Mouse (Mus musculus) adrenal gland, adult 8-10 months (tissue): ENCODE measurements around the gene Dnpep. TPM values are rescaled to one million over a fixed set of nuclear protein-coding genes. Genes with fewer than 3 reads are reported as not detected.
A peak's percentile ranks its signal among the peaks of the same experiment; 100 is the strongest.

Experiments used
- DNase-seq: peaks from one replicate; pipeline ENCODE4 v3.0.0; 2022
- total RNA-seq, 4 experiments: library from RNA; stranded (reverse); gene quantifications; 2 replicates each; pipeline ENCODE4 v1.2.4; 2022

Dnpep gene
- total RNA-seq, 4 experiments from 2014 or later, result 101 to 112 (median 104) TPM

GRCm38 (mm10) chr1:75327461-75327860, 9.7 kb upstream of the Dnpep start:
- no peak for DNase-seq

GRCm38 (mm10) chr1:75319166-75319565, 1.4 kb upstream of the Dnpep start:
- DNase-seq, result no peak

- no peak for DNase-seq
These were observed 946 bp upstream of the Dnpep start for GRCm38 (mm10) chr1:75318736-75319135.

GRCm38 (mm10) chr1:75318301-75318700, 511 bp upstream of the Dnpep start:
- no peak for DNase-seq

GRCm38 (mm10) chr1:75316861-75317240, 939 bp downstream of the Dnpep start:
- peak; percentile 88 for DNase-seq

- DNase-seq, result peak; percentile 35
These were observed 2.1 kb downstream of the Dnpep start for GRCm38 (mm10) chr1:75315456-75316365.

GRCm38 (mm10) chr1:75315011-75315410, 2.8 kb downstream of the Dnpep start:
- DNase-seq, result no peak

GRCm38 (mm10) chr1:75311694-75312093, 6.1 kb downstream of the Dnpep start:
- DNase-seq, result no peak

- no peak for DNase-seq
These were observed 13.1 kb downstream of the Dnpep start for GRCm38 (mm10) chr1:75304662-75305061.

GRCm38 (mm10) chr1:75294294-75294693, 23.5 kb downstream of the Dnpep start:
- DNase-seq, result no peak

GRCm38 (mm10) chr1:75293331-75293701, 24.5 kb downstream of the Dnpep start:
- no peak for DNase-seq

- no peak for DNase-seq
These were observed 25.1 kb downstream of the Dnpep start for GRCm38 (mm10) chr1:75292476-75293330.

- DNase-seq, result no peak
These were observed 26.5 kb downstream of the Dnpep start for GRCm38 (mm10) chr1:75291321-75291720.

- no peak for DNase-seq
These were observed 27.2 kb downstream of the Dnpep start for GRCm38 (mm10) chr1:75290582-75290981.

- DNase-seq, result no peak
These were observed 27.8 kb downstream of the Dnpep start for GRCm38 (mm10) chr1:75289888-75290431.

- DNase-seq, result no peak
These were observed 28.4 kb downstream of the Dnpep start for GRCm38 (mm10) chr1:75289376-75289775.

- no peak for DNase-seq
These were observed 32.9 kb downstream of the Dnpep start for GRCm38 (mm10) chr1:75284911-75285310.

GRCm38 (mm10) chr1:75283017-75283416, 34.8 kb downstream of the Dnpep start:
- DNase-seq, result no peak

GRCm38 (mm10) chr1:75278228-75278627, 39.6 kb downstream of the Dnpep start, which contains the start of gene Resp18:
Gene Resp18 (minus strand): TSS chr1:75278415.
- no peak for DNase-seq

- DNase-seq, result no peak
These were observed 40.3 kb downstream of the Dnpep start for GRCm38 (mm10) chr1:75277195-75278188.

GRCm38 (mm10) chr1:75264091-75264880, 53.5 kb downstream of the Dnpep start, which contains the start of gene Ptprn:
Gene Ptprn (minus strand): TSS chr1:75264502.
- no peak for DNase-seq
